Mouse (Mus musculus): ENCODE data around the gene Mta2. TPM values are rescaled to one million over a fixed set of nuclear protein-coding genes. Genes with fewer than 3 reads are reported as not detected.
"Not testable (repeated sequence)": the region's sequence is repeated elsewhere in the genome, so short reads cannot be mapped to it uniquely, and the experiment has no call there.

Mta2 gene
- 43.0 and 45.7 TPM in 2 replicates for polyA plus RNA-seq (2015; fragmentation: Nextera tagmentation; extraction: Ambion mirVana)

GRCm38 (mm10) chr19:8941515-8942217 is at the start of gene Mta2:
Gene Mta2 (plus strand): TSS chr19:8941875.
- TF ChIP-seq EP300 (IDR thresholded peaks at IDR 0.05; ENCODE audit: low read depth) = peak; percentile 49; the same call in 1 of the 2 replicates
- TF ChIP-seq CTCF (IDR thresholded peaks at IDR 0.05; ENCODE audit: low read depth) = 0 out of 2 replicates have a peak, but pooled peaks have one; percentile 27
- Histone ChIP-seq H3K27me3 (ENCODE audit: insufficient read depth, low read length) (no peaks in the 10 kb centered on the region), H3K9me3 (ENCODE audit: low read length) (no peaks in the 10 kb centered on the region), H3K36me3 (replicated peaks; ENCODE audit: insufficient read depth, low read length) (peaks cover 43% of the 10 kb centered on the region), H3K4me3 (ENCODE audit: low read depth, low read length) (peak within 1 kb of the TSS; percentile 90), H3K27ac (ENCODE audit: low read depth) (peak within 1 kb of the TSS; percentile 99), H3K9ac (replicated peaks) (peak within 1 kb of the TSS; percentile 98), H3K4me2 (ENCODE audit: low read depth, low read length) (peak within 1 kb of the TSS; percentile 77), H3K4me1 (ENCODE audit: insufficient read depth) (peaks cover 36% of the 10 kb centered on the region)
- WGBS (ENCODE audit: insufficient replicate concordance) = under 1% methylated on average over 64 of the region's 64 CpGs
- DNase-seq = peak; percentile 97
- peak; percentile 91 for ATAC-seq

DNA sequence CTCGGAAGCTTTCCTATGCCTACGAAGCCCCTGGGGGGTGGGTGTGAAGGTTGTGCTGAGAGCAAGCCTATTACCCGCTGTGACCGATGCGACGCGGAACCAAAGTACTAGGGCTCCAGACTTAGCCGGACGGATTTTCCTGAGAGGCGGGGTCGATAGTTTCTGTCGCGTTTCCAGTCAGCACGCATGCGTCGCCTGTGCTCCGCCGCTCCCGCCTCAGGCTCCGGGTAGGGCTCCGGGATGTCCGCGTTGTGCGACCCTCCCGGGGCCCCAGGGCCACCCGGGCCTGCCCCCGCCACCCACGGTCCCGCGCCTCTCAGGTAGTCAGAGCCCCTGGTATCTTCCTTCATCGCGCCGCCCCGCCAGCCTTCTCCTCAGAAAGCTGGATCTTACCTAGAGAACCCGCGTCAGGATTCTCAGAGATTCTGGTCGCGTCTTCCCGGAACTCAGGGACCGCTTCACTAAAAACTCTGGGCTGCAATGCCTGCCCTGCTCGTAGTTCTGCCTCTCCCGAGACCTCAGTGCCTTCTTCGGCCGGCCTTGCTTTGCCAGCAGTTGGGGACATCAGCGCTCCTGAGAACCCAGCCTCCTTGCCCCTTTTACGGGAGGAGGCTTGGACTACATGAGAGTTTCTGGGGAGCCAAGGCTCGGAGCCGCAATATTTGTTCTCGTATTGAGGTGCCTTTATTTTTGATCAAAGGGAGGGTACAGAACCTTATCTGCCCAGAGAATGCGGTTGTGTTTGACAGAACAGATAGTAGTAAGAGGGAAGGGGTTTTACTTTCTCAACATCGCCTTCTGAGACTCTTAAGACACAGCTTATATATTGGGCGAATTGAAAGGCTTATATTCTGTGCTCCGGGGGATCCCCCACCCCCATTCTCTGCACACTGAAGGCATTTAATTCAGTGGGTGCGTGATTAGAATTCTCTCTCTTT is 48.6 kb upstream of the Mta2 start, which contains the start of gene Ints5:
TSS of gene Ints5 (plus strand) at position 177 of the 938 bp plus-strand sequence.
- H3K36me3 ChIP-seq (replicated peaks; ENCODE audit: insufficient read depth, low read length) = peaks cover 16% of the 10 kb centered on the region; the same call in 1 of the 2 replicates
- DNase-seq (peak; percentile 89), ATAC-seq (peak; percentile 56)
- WGBS (ENCODE audit: insufficient replicate concordance) = under 1% methylated on average over 51 of the region's 54 CpGs
- H3K4me2 ChIP-seq (ENCODE audit: low read depth, low read length) = peak within 1 kb of the TSS; percentile 92
- peak within 1 kb of the TSS; percentile 91 for H3K4me3 ChIP-seq (ENCODE audit: low read depth, low read length)
- peak within 1 kb of the TSS; percentile 66 for H3K27ac ChIP-seq (ENCODE audit: low read depth)
- H3K4me1 ChIP-seq (ENCODE audit: insufficient read depth) = peaks cover 26% of the 10 kb centered on the region
- H3K27me3 ChIP-seq (ENCODE audit: insufficient read depth, low read length) = no peaks in the 10 kb centered on the region
- no peaks in the 10 kb centered on the region for H3K9me3 ChIP-seq (ENCODE audit: low read length)
- no peak for TF ChIP-seq CTCF (IDR thresholded peaks at IDR 0.05; ENCODE audit: low read depth)
- TF ChIP-seq EP300 (IDR thresholded peaks at IDR 0.05; ENCODE audit: low read depth) = no peak
- H3K9ac ChIP-seq (replicated peaks) = peak within 1 kb of the TSS; percentile 93

DNA sequence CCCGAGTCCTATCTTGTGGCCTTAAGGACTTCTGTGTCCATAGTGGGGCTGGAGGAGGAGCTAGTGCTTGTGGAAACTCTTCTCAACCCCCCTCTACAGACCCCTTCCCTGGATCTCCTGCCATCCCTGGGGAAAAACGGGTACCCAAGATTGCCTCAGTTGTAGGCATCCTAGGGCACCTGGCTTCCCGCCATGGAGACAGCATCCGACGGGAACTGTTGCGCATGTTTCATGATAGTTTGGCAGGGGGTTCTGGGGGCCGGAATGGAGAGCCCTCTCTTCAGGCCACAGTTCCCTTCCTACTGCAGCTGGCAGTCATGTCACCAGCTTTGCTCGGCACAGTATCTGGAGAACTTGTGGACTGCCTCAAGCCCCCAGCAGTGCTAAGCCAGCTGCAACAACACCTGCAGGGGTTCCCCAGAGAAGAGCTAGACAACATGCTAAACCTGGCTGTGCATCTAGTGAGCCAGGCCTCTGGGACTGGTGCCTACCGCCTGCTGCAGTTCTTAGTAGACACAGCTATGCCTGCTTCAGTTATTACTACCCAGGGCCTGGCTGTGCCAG is 46.2 kb upstream of the Mta2 start:
- no peak for DNase-seq
- no peak overlapping the region for H3K9ac ChIP-seq (replicated peaks)
- H3K27me3 ChIP-seq (ENCODE audit: insufficient read depth, low read length) = no peaks in the 10 kb centered on the region
- H3K36me3 ChIP-seq (replicated peaks; ENCODE audit: insufficient read depth, low read length) = peaks cover 13% of the 10 kb centered on the region; the same call in 1 of the 2 replicates
- no peak for ATAC-seq
- H3K9me3 ChIP-seq (ENCODE audit: low read length) = no peaks in the 10 kb centered on the region
- TF ChIP-seq CTCF (IDR thresholded peaks at IDR 0.05; ENCODE audit: low read depth) (no peak), EP300 (IDR thresholded peaks at IDR 0.05; ENCODE audit: low read depth) (no peak)
- WGBS (ENCODE audit: insufficient replicate concordance) = 91% methylated on average over 9 of the region's 9 CpGs
- H3K4me3 ChIP-seq (ENCODE audit: low read depth, low read length) = no peak overlapping the region
- H3K4me1 ChIP-seq (ENCODE audit: insufficient read depth) = peaks cover 34% of the 10 kb centered on the region
- no peak overlapping the region for H3K4me2 ChIP-seq (ENCODE audit: low read depth, low read length)
- no peak overlapping the region for H3K27ac ChIP-seq (ENCODE audit: low read depth)

DNA sequence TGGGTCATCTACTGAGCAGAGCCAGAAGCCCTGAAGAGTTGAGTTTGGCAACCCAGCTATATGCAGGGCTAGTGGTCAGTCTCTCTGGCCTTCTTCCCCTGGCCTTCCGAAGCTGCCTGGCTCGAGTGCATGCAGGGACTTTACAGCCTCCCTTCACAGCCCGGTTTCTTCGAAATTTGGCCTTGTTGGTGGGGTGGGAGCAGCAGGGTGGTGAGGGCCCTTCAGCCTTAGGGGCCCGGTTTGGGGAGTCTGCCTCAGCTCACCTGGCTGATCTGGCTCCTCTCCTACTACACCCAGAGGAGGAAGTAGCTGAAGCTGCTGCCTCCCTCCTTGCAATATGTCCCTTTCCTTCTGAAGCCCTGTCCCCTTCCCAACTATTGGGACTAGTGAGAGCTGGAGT is 45.4 kb upstream of the Mta2 start:
- not testable (repeated sequence) for H3K4me2 ChIP-seq (ENCODE audit: low read depth, low read length); ATAC-seq; H3K4me3 ChIP-seq (ENCODE audit: low read depth, low read length); DNase-seq; H3K9ac ChIP-seq (replicated peaks); H3K27me3 ChIP-seq (ENCODE audit: insufficient read depth, low read length); H3K36me3 ChIP-seq (replicated peaks; ENCODE audit: insufficient read depth, low read length); H3K9me3 ChIP-seq (ENCODE audit: low read length); H3K27ac ChIP-seq (ENCODE audit: low read depth)
- 77% methylated on average over 5 of the region's 5 CpGs for WGBS (ENCODE audit: insufficient replicate concordance)
- peaks cover 37% of the 10 kb centered on the region for H3K4me1 ChIP-seq (ENCODE audit: insufficient read depth)

DNA sequence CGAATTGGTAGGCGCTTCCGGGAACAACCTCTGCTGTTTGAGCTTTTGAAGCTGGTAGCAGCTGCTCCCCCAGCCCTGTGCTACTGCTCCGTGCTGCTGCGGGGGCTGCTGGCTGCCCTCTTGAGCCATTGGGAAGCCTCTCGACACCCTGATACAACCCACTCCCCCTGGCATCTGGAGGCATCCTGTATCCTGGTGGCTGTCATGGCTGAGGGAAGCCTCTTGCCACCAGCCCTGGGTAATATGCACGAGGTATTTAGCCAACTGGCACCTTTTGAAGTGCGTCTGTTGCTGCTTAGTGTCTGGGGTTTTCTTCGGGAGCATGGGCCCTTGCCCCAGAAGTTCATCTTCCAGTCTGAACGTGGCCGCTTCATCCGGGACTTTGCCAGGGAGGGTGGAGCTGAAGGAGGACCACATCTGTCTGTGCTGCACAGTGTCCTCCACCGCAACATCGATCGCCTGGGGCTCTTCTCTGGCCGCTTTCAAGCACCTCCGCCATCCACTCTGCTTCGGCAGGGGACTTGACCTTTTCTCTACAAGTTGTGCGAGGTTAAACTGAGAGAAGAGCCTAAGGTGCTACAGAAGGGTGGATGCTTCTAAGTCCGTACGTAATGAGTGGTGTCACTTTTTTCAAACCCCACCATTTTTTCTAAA is 44.3 kb upstream of the Mta2 start:
- ATAC-seq = peak; percentile 52
- DNase-seq = peak; percentile 62
- 32% methylated on average over 21 of the region's 21 CpGs for WGBS (ENCODE audit: insufficient replicate concordance)
- not testable (repeated sequence) for H3K36me3 ChIP-seq (replicated peaks; ENCODE audit: insufficient read depth, low read length); H3K27me3 ChIP-seq (ENCODE audit: insufficient read depth, low read length); H3K9me3 ChIP-seq (ENCODE audit: low read length)
- Histone ChIP-seq H3K4me1 (ENCODE audit: insufficient read depth) (peaks cover 41% of the 10 kb centered on the region), H3K27ac (ENCODE audit: low read depth) (peak overlapping the region; percentile 85), H3K4me3 (ENCODE audit: low read depth, low read length) (peak overlapping the region; percentile 98), H3K9ac (replicated peaks) (peak overlapping the region; percentile 67), H3K4me2 (ENCODE audit: low read depth, low read length) (peak overlapping the region; percentile 94)

Measured in liver, postnatal 0 days (tissue).